Mouse (Mus musculus) stomach, postnatal 0 days (tissue): ENCODE measurements around the gene Cog2. TPM values are rescaled to one million over a fixed set of nuclear protein-coding genes. Genes with fewer than 3 reads are reported as not detected.
A peak's percentile ranks its signal among the peaks of the same experiment; 100 is the strongest.

Experiments
- ATAC-seq: fragments of 200-750 bp; cut with Nextera tagmentation; 2 replicates; pipeline ENCODE4 v1.8.0; 2017; ENCODE audit not compliant: low FRiP score, low TSS enrichment
- DNase-seq: peaks from one replicate; pipeline ENCODE4 v3.0.0-alpha.2; 2016; ENCODE audit warnings: low spot score
- H3K27ac ChIP-seq: fragments of 300-500 bp; sonication (generic); replicated peaks from 2 replicates; pipeline ENCODE4 v1.5.1; 2014; ENCODE audit warnings: mild to moderate bottlenecking, control low read depth
- H3K27me3 ChIP-seq: fragments of 300-500 bp; sonication (generic); 2 replicates; pipeline ENCODE4 v1.6.1; 2014; ENCODE audit warnings: low read length; ENCODE audit not compliant: control insufficient read depth, insufficient read depth
- H3K36me3 ChIP-seq: fragments of 300-500 bp; sonication (generic); 2 replicates; pipeline ENCODE4 v1.6.1; 2014; ENCODE audit warnings: low read length, mixed read lengths; ENCODE audit not compliant: control insufficient read depth, insufficient read depth
- H3K4me1 ChIP-seq: fragments of 300-500 bp; sonication (generic); replicated peaks from 2 replicates; pipeline ENCODE4 v1.6.1; 2014; ENCODE audit warnings: antibody characterized with exemption; ENCODE audit not compliant: control insufficient read depth, insufficient read depth
- H3K4me2 ChIP-seq: fragments of 300-500 bp; sonication (generic); replicated peaks from 2 replicates; pipeline ENCODE4 v1.6.1; 2014; ENCODE audit warnings: low read depth, mild to moderate bottlenecking, control low read depth, moderate library complexity
- H3K4me3 ChIP-seq: fragments of 300-500 bp; sonication (generic); 2 replicates; pipeline ENCODE4 v1.5.1; 2014; ENCODE audit warnings: low read depth, low read length, control low read depth
- H3K9ac ChIP-seq: fragments of 300-500 bp; sonication (generic); 2 replicates; pipeline ENCODE4 v1.6.1; 2014; ENCODE audit warnings: mild to moderate bottlenecking, low read length, control low read depth, mixed read lengths
- H3K9me3 ChIP-seq: fragments of 300-500 bp; sonication (generic); 2 replicates; pipeline ENCODE4 v1.6.1; 2016; ENCODE audit warnings: low read length; ENCODE audit not compliant: control insufficient read depth
- CTCF ChIP-seq: IDR thresholded peaks from 2 replicates; pipeline ENCODE4 v1.5.1; 2016; ENCODE audit warnings: antibody characterized with exemption, low read depth, mild to moderate bottlenecking, moderate library complexity
- EP300 ChIP-seq: optimal IDR thresholded peaks from 2 replicates; pipeline ENCODE3; 2016; ENCODE audit warnings: antibody characterized with exemption
- WGBS: fragments of 180-500 bp; shearing (Covaris S2); extraction: QIAGEN DNeasy Blood & Tissue Kit; methylation state at CpG from one replicate; pipeline ENCODE4 v1.1.7; 2014; 5-methylcytosine and 5-hydroxymethylcytosine counted together
- polyA plus RNA-seq: library from polyadenylated mRNA; unstranded; fragments of >200 nt; fragmentation: Nextera tagmentation; extraction: Ambion mirVana; gene quantifications from 2 replicates; pipeline ENCODE4 v1.2.1, GENCODE M21; 2015

The Cog2 gene
- polyA plus RNA-seq, 1 experiment from 2014 or later: 23.3 TPM

DNA sequence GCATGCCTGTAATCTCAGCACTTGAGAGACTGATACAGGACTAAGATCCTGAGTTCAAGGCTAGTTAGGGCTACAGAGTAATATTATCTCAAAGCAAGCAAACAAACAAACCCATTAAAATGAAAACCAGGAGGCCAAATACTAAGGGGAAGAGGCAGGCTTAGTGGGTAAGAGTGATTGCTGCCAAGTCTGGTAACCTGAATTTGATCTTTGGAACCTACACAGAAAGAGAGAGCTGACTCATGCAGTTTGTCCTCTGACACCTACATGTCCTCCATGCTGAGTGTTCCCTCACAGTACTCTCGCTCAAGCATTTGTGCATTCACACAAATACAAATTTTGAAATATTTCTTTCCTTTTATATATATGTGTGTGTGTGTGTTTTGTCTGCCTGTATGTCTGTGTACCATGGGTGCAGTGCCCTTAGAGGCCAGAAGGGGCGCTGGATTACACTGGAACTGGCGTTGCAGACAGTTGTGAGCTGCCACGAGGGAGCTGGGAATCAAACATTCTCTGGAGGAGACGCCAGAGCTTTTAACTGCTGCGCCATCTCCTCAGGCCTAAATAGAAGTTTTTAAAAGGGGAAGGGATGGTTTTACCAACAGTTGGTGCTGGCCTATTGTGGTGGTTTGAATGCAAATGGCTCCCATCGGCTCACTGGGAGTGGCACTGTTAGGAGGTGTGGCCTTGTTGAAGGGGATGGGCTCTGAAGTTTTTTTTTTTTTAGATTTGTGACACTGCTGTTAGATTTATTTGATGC, 37.0 kb upstream of the Cog2 start:
- no peaks in the 10 kb centered on the region for H3K9me3 ChIP-seq
- ATAC-seq (no peak), DNase-seq (no peak)
- TF ChIP-seq EP300: no peak
- TF ChIP-seq CTCF: peak; percentile 34; the same call in 1 of the 2 replicates
- no peaks in the 10 kb centered on the region for H3K27me3 ChIP-seq
- no peak overlapping the region for H3K27ac ChIP-seq
- H3K36me3 ChIP-seq: no peaks in the 10 kb centered on the region
- no peaks in the 10 kb centered on the region for H3K4me1 ChIP-seq
- no peak overlapping the region for H3K4me3 ChIP-seq
- 70% methylated on average over 7 of the region's 7 CpGs for WGBS
- no peak overlapping the region for H3K4me2 ChIP-seq
- H3K9ac ChIP-seq: no peak overlapping the region

GRCm38 (mm10) chr8:124489311-124489710, 31.3 kb upstream of the Cog2 start:
- H3K27ac ChIP-seq: no peak overlapping the region
- no peaks in the 10 kb centered on the region for H3K27me3 ChIP-seq
- H3K4me2 ChIP-seq: no peak overlapping the region
- WGBS: 94% methylated on average over 6 of the region's 6 CpGs
- DNase-seq (no peak), ATAC-seq (no peak)
- H3K4me1 ChIP-seq: no peaks in the 10 kb centered on the region
- no peak overlapping the region for H3K9ac ChIP-seq
- no peaks in the 10 kb centered on the region for H3K9me3 ChIP-seq
- no peak for TF ChIP-seq CTCF
- TF ChIP-seq EP300: no peak
- no peak overlapping the region for H3K4me3 ChIP-seq
- no peaks in the 10 kb centered on the region for H3K36me3 ChIP-seq

- TF ChIP-seq EP300 (no peak), CTCF (peak; percentile 27)
- 91% methylated on average over 6 of the region's 6 CpGs for WGBS
These were observed 30.8 kb upstream of the Cog2 start for GRCm38 (mm10) chr8:124489786-124490185.

DNA sequence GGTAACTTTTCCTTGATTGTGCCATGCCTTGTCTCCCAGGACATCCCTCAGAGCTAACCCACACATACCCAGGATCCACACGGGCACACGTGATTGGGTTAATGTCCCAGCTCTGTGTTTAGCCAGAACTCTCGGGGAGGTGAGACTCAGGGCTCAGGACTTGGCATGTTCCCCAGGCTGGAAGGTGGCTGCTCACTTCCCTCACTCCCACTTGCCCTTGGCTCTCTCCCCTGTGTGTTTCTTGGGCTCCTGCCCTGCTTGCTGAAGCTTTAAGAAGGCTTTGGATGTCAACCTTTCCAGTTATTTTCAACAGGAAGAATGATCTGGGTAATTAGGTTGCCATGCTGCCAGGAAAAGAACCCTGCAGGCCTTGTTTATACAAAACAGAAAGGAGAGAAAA, 26.2 kb upstream of the Cog2 start:
- no peak overlapping the region for H3K4me2 ChIP-seq
- H3K9ac ChIP-seq: no peak overlapping the region
- H3K4me1 ChIP-seq: no peaks in the 10 kb centered on the region
- DNase-seq: no peak
- H3K9me3 ChIP-seq: no peaks in the 10 kb centered on the region
- H3K36me3 ChIP-seq: no peaks in the 10 kb centered on the region
- no peaks in the 10 kb centered on the region for H3K27me3 ChIP-seq
- no peak overlapping the region for H3K27ac ChIP-seq
- no peak overlapping the region for H3K4me3 ChIP-seq
- no peak for ATAC-seq
- TF ChIP-seq CTCF: no peak
- TF ChIP-seq EP300: no peak
- 55% methylated on average over 3 of the region's 3 CpGs for WGBS

More at GRCm38 (mm10) chr8:124489786-124490185, 30.8 kb upstream of the Cog2 start:
- no peaks in the 10 kb centered on the region for H3K4me1 ChIP-seq
- H3K4me3 ChIP-seq: no peak overlapping the region
- no peak overlapping the region for H3K9ac ChIP-seq
- H3K27me3 ChIP-seq: no peaks in the 10 kb centered on the region
- H3K36me3 ChIP-seq: no peaks in the 10 kb centered on the region
- no peak for DNase-seq
- H3K4me2 ChIP-seq: no peak overlapping the region
- no peaks in the 10 kb centered on the region for H3K9me3 ChIP-seq
- H3K27ac ChIP-seq: no peak overlapping the region
- no peak for ATAC-seq

- no peaks in the 10 kb centered on the region for H3K9me3 ChIP-seq
- no peak overlapping the region for H3K4me2 ChIP-seq
- H3K27me3 ChIP-seq: no peaks in the 10 kb centered on the region
- no peak overlapping the region for H3K9ac ChIP-seq
- H3K27ac ChIP-seq: no peak overlapping the region
- DNase-seq (no peak), ATAC-seq (no peak)
- no peaks in the 10 kb centered on the region for H3K4me1 ChIP-seq
- WGBS: 77% methylated on average over 15 of the region's 15 CpGs
- TF ChIP-seq CTCF: no peak
- no peak for TF ChIP-seq EP300
- no peak overlapping the region for H3K4me3 ChIP-seq
- no peaks in the 10 kb centered on the region for H3K36me3 ChIP-seq
These were observed 25.6 kb upstream of the Cog2 start for GRCm38 (mm10) chr8:124494955-124495354.

- peak; percentile 18 for DNase-seq
- H3K4me3 ChIP-seq: no peak overlapping the region
- no peaks in the 10 kb centered on the region for H3K9me3 ChIP-seq
- ATAC-seq: no peak
- H3K36me3 ChIP-seq: no peaks in the 10 kb centered on the region
- no peaks in the 10 kb centered on the region for H3K4me1 ChIP-seq
- H3K27ac ChIP-seq: no peak overlapping the region
- TF ChIP-seq EP300: no peak
- TF ChIP-seq CTCF: no peak
- no peak overlapping the region for H3K9ac ChIP-seq
- H3K27me3 ChIP-seq: no peaks in the 10 kb centered on the region
- WGBS: 67% methylated on average over 11 of the region's 11 CpGs
- H3K4me2 ChIP-seq: no peak overlapping the region
These were observed 24.9 kb upstream of the Cog2 start for GRCm38 (mm10) chr8:124495676-124496075.
